Mouse (Mus musculus) bone marrow, adult 2 months (tissue): Measurements from ENCODE around the gene Myadml2. TPM values are rescaled to one million over a fixed set of nuclear protein-coding genes. Genes with fewer than 3 reads are reported as not detected.
"Not testable (repeated sequence)": the region's sequence is repeated elsewhere in the genome, so short reads cannot be mapped to it uniquely, and the experiment has no call there.

Source experiments
- H3K27ac ChIP-seq: fragments of 200-500 bp; 2 replicates; pipeline ENCODE4 v1.5.1; 2012; ENCODE audit warnings: low read depth, mild to moderate bottlenecking, control low read depth, inconsistent platforms, low read length; ENCODE audit not compliant: control insufficient read depth, poor library complexity, insufficient read depth
- H3K4me1 ChIP-seq: fragments of 200-500 bp; 2 replicates; pipeline ENCODE4 v1.6.1; 2011; ENCODE audit warnings: low read length; ENCODE audit not compliant: control insufficient read depth, insufficient read depth
- H3K4me3 ChIP-seq: fragments of 200-500 bp; replicated peaks from 2 replicates; pipeline ENCODE3; 2011; ENCODE audit warnings: mild to moderate bottlenecking, low read depth, low read length, control low read depth; ENCODE audit not compliant: control insufficient read depth
- CTCF ChIP-seq: fragments of 200-500 bp; IDR thresholded peaks from 2 replicates; pipeline ENCODE4 v1.5.1; 2011; ENCODE audit warnings: low read length, control low read depth; ENCODE audit not compliant: control insufficient read depth, insufficient read depth
- POLR2A ChIP-seq: fragments of 200-500 bp; IDR thresholded peaks from 2 replicates; pipeline ENCODE4 v1.6.1; 2011; ENCODE audit warnings: low read depth, mild to moderate bottlenecking, control low read depth, low read length, borderline replicate concordance; ENCODE audit not compliant: control insufficient read depth
- WGBS: fragments of 180-500 bp; shearing (Covaris S2); methylation state at CpG from one replicate; pipeline ENCODE4 v1.1.7; 2018; 5-methylcytosine and 5-hydroxymethylcytosine counted together
- polyA plus RNA-seq: library from polyadenylated mRNA; stranded (reverse); fragments of >200 nt; gene quantifications from 2 replicates; pipeline ENCODE4 v1.2.4, GENCODE M21; 2011; ENCODE audit warnings: low replicate concordance; ENCODE audit not compliant: missing spikeins, insufficient read depth, insufficient read length

Myadml2 gene
- polyA plus RNA-seq, 1 experiment = 6.7 TPM

DNA sequence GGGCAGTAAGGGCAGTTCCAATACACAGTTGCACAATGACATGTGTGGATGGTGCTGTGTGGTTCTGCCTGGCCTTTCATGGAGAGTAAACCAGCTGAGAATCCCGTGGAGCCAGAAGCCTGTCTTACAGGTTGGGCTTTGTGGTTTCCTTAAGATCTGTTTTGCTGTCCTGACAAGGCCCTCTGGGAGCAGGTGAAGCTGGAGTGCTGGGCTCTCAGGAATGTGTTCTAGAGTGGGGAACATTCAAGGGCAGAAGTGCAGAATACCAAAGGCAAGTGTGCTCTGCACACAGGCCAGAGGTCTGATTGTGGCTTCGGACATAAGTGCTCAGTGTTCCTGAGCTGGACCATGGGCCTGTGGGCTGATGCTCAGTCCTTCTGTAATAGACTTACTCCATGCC lies 36.7 kb upstream of the Myadml2 start:
- WGBS = 82% methylated on average over 2 of the region's 2 CpGs
- TF ChIP-seq POLR2A (no peak), CTCF (no peak)

GRCm38 (mm10) chr11:120684086-120684485 lies 36.1 kb upstream of the Myadml2 start:
- Histone ChIP-seq H3K4me3 (no peak overlapping the region), H3K4me1 (no peaks in the 10 kb centered on the region), H3K27ac (no peak overlapping the region)
- TF ChIP-seq POLR2A (no peak), CTCF (no peak)
- WGBS = 87% methylated on average over 2 of the region's 2 CpGs

More for the DNA sequence above, 36.7 kb upstream of the Myadml2 start:
- Histone ChIP-seq H3K4me3 (no peak overlapping the region), H3K4me1 (no peaks in the 10 kb centered on the region), H3K27ac (no peak overlapping the region)

GRCm38 (mm10) chr11:120683536-120683935 lies 35.6 kb upstream of the Myadml2 start:
- Histone ChIP-seq H3K27ac (no peak overlapping the region), H3K4me1 (no peaks in the 10 kb centered on the region), H3K4me3 (no peak overlapping the region)
- WGBS = 76% methylated on average over 3 of the region's 3 CpGs
- TF ChIP-seq POLR2A (no peak), CTCF (no peak)

DNA sequence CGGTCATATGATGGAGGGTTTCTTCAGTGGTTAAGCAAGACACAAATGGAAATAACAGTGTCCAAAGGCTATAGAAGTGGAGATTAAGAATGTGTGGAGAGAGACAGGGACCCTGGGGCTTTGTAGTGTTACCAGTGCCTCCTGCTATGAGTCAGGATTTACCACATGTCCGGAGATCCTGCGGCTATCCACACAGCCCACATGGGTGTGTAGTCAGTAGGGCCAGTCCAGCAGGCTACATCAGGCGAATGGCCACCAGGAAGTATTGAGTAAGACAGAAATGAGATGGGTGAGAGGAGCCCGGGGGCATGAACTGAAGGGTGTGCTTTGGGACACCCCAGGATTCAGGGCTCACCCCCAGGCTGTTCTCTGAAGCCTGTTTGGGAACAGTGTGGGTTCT lies 34.7 kb upstream of the Myadml2 start:
- TF ChIP-seq POLR2A = no peak
- TF ChIP-seq CTCF = no peak
- no peaks in the 10 kb centered on the region for H3K4me1 ChIP-seq
- H3K4me3 ChIP-seq = no peak overlapping the region
- WGBS = 71% methylated on average over 5 of the region's 5 CpGs
- no peak overlapping the region for H3K27ac ChIP-seq

DNA sequence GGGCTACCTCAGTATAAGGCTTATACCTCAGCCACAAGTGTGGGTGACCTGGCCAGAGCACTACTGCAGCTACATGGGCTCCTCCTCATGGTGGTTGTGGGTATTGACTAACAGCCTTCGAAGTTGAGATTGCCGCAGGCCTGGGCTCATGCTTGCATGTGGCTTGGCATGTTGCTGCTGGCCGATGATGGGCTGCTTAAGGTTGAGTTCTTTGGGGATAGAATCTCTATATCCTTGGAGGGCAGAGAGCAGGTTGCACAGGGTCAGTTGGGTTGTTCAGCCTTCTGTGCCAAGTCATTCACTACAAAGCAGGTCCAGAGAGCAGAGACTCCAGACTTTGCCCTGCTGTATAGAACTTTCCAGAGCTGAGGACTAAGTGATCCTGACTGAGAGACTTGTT lies 32.0 kb upstream of the Myadml2 start:
- Histone ChIP-seq H3K4me1 (no peaks in the 10 kb centered on the region), H3K27ac (no peak overlapping the region), H3K4me3 (no peak overlapping the region)
- no peak for TF ChIP-seq POLR2A
- peak; percentile 67 for TF ChIP-seq CTCF
- 57% methylated on average over 3 of the region's 3 CpGs for whole genome bisulfite sequencing

GRCm38 (mm10) chr11:120676951-120677350 lies 29.0 kb upstream of the Myadml2 start:
- 83% methylated on average over 4 of the region's 4 CpGs for whole genome bisulfite sequencing
- Histone ChIP-seq H3K27ac (no peak overlapping the region), H3K4me3 (no peak overlapping the region), H3K4me1 (peaks cover 2% of the 10 kb centered on the region; the same call in 1 of the 2 replicates)
- TF ChIP-seq POLR2A = no peak
- TF ChIP-seq CTCF = no peak

GRCm38 (mm10) chr11:120675875-120676274 lies 27.9 kb upstream of the Myadml2 start:
- H3K27ac ChIP-seq = not testable (repeated sequence)

DNA sequence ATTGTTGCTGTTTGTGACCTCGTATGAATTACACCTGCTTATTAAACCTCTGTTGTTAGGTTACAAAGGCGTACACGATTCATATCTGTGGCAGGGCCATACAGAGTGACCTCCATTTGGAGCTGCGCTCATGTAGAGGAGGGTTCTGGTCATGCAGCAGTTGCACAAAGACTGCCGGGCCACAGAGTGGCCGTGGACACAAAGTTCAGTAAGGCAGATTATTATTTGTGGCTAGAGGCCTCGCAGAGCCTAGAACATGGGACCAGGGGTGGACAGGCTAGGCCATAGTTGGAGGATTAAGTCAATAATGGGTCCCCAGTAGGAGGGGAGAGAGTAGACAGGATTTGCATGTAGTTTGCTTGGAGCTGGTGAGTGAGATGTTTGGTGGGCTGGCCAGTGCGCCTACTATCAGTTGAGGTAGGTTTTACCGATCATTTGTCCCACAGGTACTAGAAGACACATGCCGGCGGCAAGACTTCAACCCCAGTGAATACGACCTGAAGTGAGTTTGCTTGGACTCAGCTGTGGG lies 25.7 kb upstream of the Myadml2 start:
- TF ChIP-seq CTCF = no peak
- TF ChIP-seq POLR2A = no peak
- H3K4me3 ChIP-seq = peak overlapping the region; percentile 84
- H3K27ac ChIP-seq = peak overlapping the region; percentile 96
- WGBS = 30% methylated on average over 12 of the region's 12 CpGs
- peaks cover 2% of the 10 kb centered on the region; the same call in 1 of the 2 replicates for H3K4me1 ChIP-seq

More at GRCm38 (mm10) chr11:120675875-120676274, 27.9 kb upstream of the Myadml2 start:
- not testable (repeated sequence) for H3K4me3 ChIP-seq, H3K4me1 ChIP-seq
- 52% methylated on average over 5 of the region's 5 CpGs for WGBS
